Mouse (Mus musculus) layer of hippocampus, postnatal 10 days (tissue): ENCODE results near the gene Tm9sf3. TPM values are rescaled to one million over a fixed set of nuclear protein-coding genes. Genes with fewer than 3 reads are reported as not detected.

Source experiments
- DNase-seq, 2 experiments: peaks; one replicate each; pipeline ENCODE4 v3.0.0; 2021; ENCODE audit warnings: low spot score in 2 of 2
- total RNA-seq, 2 experiments: library from RNA; stranded (reverse); gene quantifications; 2 replicates each; pipeline ENCODE4 v1.2.3; 2021

Gene Tm9sf3
- total RNA-seq, 2 experiments from 2014 or later, result 138 TPM

- no peak for DNase-seq
Observed at GRCm38 (mm10) chr19:41177331-41177730, 86.5 kb downstream of the Tm9sf3 start.

- no peak for DNase-seq
Observed at GRCm38 (mm10) chr19:41176881-41177280, 86.9 kb downstream of the Tm9sf3 start.

- DNase-seq, result no peak
Observed at GRCm38 (mm10) chr19:41165914-41166235, 97.9 kb downstream of the Tm9sf3 start.

- no peak for DNase-seq
Observed at GRCm38 (mm10) chr19:41165144-41165913, 98.5 kb downstream of the Tm9sf3 start.

DNA sequence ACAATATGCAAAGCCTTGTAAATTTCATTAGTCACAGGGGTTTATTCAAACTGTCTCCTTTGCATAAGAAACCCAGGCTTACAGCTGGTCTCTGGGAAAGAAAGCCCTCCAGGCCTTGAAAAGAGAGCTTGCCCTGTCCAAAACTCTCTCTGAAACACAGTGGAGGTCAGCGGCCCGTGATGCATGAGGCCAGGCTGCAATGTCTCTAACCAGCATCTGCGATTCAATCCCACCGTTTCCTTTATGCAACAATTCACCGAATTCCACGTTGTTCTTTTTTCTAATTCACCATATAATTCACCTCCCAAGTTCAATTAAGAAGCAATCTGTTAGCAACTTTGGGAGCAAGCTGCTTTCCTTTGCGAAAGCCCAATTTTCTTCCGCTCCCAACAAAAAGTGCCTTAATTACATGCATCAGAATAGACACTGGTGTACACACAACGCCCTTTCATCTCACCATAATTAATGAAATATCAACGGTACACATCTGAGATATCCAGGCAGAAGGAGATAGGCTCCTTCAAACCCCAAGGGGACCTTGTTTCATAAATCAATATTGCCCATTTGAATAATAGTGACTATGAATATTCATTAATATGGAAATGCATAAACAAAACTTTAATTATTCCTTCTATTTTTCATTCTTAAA is 99.2 kb downstream of the Tm9sf3 start:
- DNase-seq, result no peak

Other genes starting within 250 kb of the Tm9sf3 start
- under 1 TPM; 0.16 to 0.30 TPM for gene Dntt, start 234.7 kb downstream of the Tm9sf3 start, total RNA-seq
- gene Opalin, start 186.9 kb downstream of the Tm9sf3 start, total RNA-seq, result under 1 TPM; 0.33 to 0.41 TPM
- gene Tll2, start 57.2 kb downstream of the Tm9sf3 start, total RNA-seq, result 1 to 10 TPM in 1 of 2 experiments, under 1 TPM in 1; 0.89 to 1.1 TPM
- 1 to 10 TPM; 1.9 TPM for gene Pik3ap1, start 121.1 kb upstream of the Tm9sf3 start, total RNA-seq
- gene Lcor, start 218.6 kb upstream of the Tm9sf3 start, total RNA-seq, result 10 to 100 TPM; 17.0 to 18.1 TPM